Mouse (Mus musculus): ENCODE results near the gene Ccn5. TPM values are rescaled to one million over a fixed set of nuclear protein-coding genes. Genes with fewer than 3 reads are reported as not detected.

Gene Ccn5
- total RNA-seq, 2 experiments from 2014 or later, result 0.98 to 1.5 TPM

GRCm38 (mm10) chr2:163853461-163853901 lies 32.8 kb downstream of the Ccn5 start, which contains the start of gene Kcnk15:
Kcnk15 (plus strand) TSS chr2:163853651.
- DNase-seq, result peak; percentile 24

GRCm38 (mm10) chr2:163857233-163857632 lies 36.6 kb downstream of the Ccn5 start:
- no peak for DNase-seq

GRCm38 (mm10) chr2:163858254-163858947 lies 37.7 kb downstream of the Ccn5 start:
- peak; percentile 47 for DNase-seq

GRCm38 (mm10) chr2:163865311-163865710 lies 44.6 kb downstream of the Ccn5 start:
- no peak for DNase-seq

GRCm38 (mm10) chr2:163866061-163866460 lies 45.4 kb downstream of the Ccn5 start:
- DNase-seq, result no peak

- DNase-seq, result no peak
Measured at GRCm38 (mm10) chr2:163869783-163870182, 49.1 kb downstream of the Ccn5 start.

GRCm38 (mm10) chr2:163871266-163871665 lies 50.6 kb downstream of the Ccn5 start:
- no peak for DNase-seq

- DNase-seq, result no peak
Measured at GRCm38 (mm10) chr2:163871906-163872305, 51.2 kb downstream of the Ccn5 start.

GRCm38 (mm10) chr2:163874877-163875276 lies 54.2 kb downstream of the Ccn5 start:
- DNase-seq, result no peak

- peak; percentile 19 for DNase-seq
Measured at GRCm38 (mm10) chr2:163875484-163875883, 54.8 kb downstream of the Ccn5 start.

- no peak for DNase-seq
Measured at GRCm38 (mm10) chr2:163876830-163877498, 56.3 kb downstream of the Ccn5 start.

GRCm38 (mm10) chr2:163880891-163881290 lies 60.2 kb downstream of the Ccn5 start:
- DNase-seq, result peak; percentile 32

Other genes with a start within 250 kb of the Ccn5 start
- gene Ttpal, start 218.5 kb upstream of the Ccn5 start, total RNA-seq (2021), result 10 to 100 TPM; 13.1 to 14.0 TPM
- gene Serinc3, start 175.7 kb upstream of the Ccn5 start, total RNA-seq (2021), result 100 to 1,000 TPM; 239 to 253 TPM
- 100 to 1,000 TPM; 204 to 207 TPM for gene Pkig, start 162.5 kb upstream of the Ccn5 start, total RNA-seq (2021)
- gene Ada, start 70.6 kb upstream of the Ccn5 start, total RNA-seq (2021), result 1 to 10 TPM; 1.8 to 2.4 TPM
- gene Kcnk15, start 32.8 kb downstream of the Ccn5 start, total RNA-seq (2021), result not detected
- gene Rims4, start 97.8 kb downstream of the Ccn5 start, total RNA-seq (2021), result under 1 TPM; 0.45 to 0.63 TPM
- 100 to 1,000 TPM; 153 to 157 TPM for gene Ywhab, start 174.1 kb downstream of the Ccn5 start, total RNA-seq (2021)
- gene Pabpc1l, start 204.6 kb downstream of the Ccn5 start, total RNA-seq (2021), result 1 to 10 TPM; 1.4 to 1.8 TPM
- 10 to 100 TPM; 20.4 to 22.1 TPM for gene Stk4, start 249.5 kb downstream of the Ccn5 start, total RNA-seq (2021)